Mouse (Mus musculus) hindbrain, embryonic 10.5 days (tissue): ENCODE data around the gene Fam120a. TPM values are rescaled to one million over a fixed set of nuclear protein-coding genes. Genes with fewer than 3 reads are reported as not detected.

Source experiments
- DNase-seq: peaks from one replicate; pipeline ENCODE4 v3.0.0-alpha.2; 2017; ENCODE audit warnings: low spot score
- H3K27ac ChIP-seq: fragments of 300-500 bp; sonication (generic); 2 replicates; pipeline ENCODE4 v1.5.1; 2016; ENCODE audit warnings: mild to moderate bottlenecking, moderate library complexity
- H3K27me3 ChIP-seq: fragments of 300-500 bp; sonication (generic); 2 replicates; pipeline ENCODE4 v1.6.1; 2016; ENCODE audit warnings: mild to moderate bottlenecking; ENCODE audit not compliant: poor library complexity, insufficient read depth, severe bottlenecking
- H3K36me3 ChIP-seq: fragments of 300-500 bp; sonication (generic); 2 replicates; pipeline ENCODE4 v1.6.1; 2016; ENCODE audit warnings: mild to moderate bottlenecking, moderate library complexity
- H3K4me1 ChIP-seq: fragments of 300-500 bp; sonication (generic); replicated peaks from 2 replicates; pipeline ENCODE4 v1.6.1; 2016; ENCODE audit warnings: mild to moderate bottlenecking
- H3K4me3 ChIP-seq: fragments of 300-500 bp; sonication (generic); 2 replicates; pipeline ENCODE4 v1.5.1; 2016; ENCODE audit warnings: mild to moderate bottlenecking, moderate library complexity
- H3K9me3 ChIP-seq: fragments of 300-500 bp; sonication (generic); 2 replicates; pipeline ENCODE4 v1.6.1; 2016; ENCODE audit warnings: mild to moderate bottlenecking, moderate library complexity
- WGBS: fragments of 180-500 bp; shearing (Covaris S2); methylation state at CpG from one replicate; pipeline ENCODE4 v1.1.7; 2016; 5-methylcytosine and 5-hydroxymethylcytosine counted together
- polyA plus RNA-seq: library from polyadenylated mRNA; unstranded; fragments of >200 nt; fragmentation: Nextera tagmentation; extraction: Ambion mirVana; gene quantifications from 2 replicates; pipeline ENCODE4 v1.2.1, GENCODE M21; 2016

Fam120a gene
- polyA plus RNA-seq, 1 experiment from 2014 or later: 11.9 TPM

GRCm38 (mm10) chr13:48872726-48873125 lies 95.1 kb downstream of the Fam120a start:
- Histone ChIP-seq H3K27ac (no peak overlapping the region), H3K9me3 (no peaks in the 10 kb centered on the region), H3K36me3 (peaks cover 29% of the 10 kb centered on the region), H3K4me1 (peaks cover 38% of the 10 kb centered on the region), H3K4me3 (no peak overlapping the region), H3K27me3 (no peaks in the 10 kb centered on the region)
- WGBS: 76% methylated on average over 5 of the region's 5 CpGs
- no peak for DNase-seq

- no peak for DNase-seq
- peaks cover 44% of the 10 kb centered on the region for H3K4me1 ChIP-seq
- H3K9me3 ChIP-seq: no peaks in the 10 kb centered on the region
- peaks cover 28% of the 10 kb centered on the region for H3K36me3 ChIP-seq
- H3K27me3 ChIP-seq: no peaks in the 10 kb centered on the region
- peak overlapping the region; percentile 99 for H3K27ac ChIP-seq
- H3K4me3 ChIP-seq: peak overlapping the region; percentile 97
- WGBS: 64% methylated on average over 7 of the region's 7 CpGs
Observed at GRCm38 (mm10) chr13:48871887-48872606, 95.8 kb downstream of the Fam120a start.

GRCm38 (mm10) chr13:48870771-48871731 lies 96.8 kb downstream of the Fam120a start, which contains the start of gene Phf2:
Gene Phf2 (minus strand): TSS chr13:48871119.
- Histone ChIP-seq H3K27me3 (no peaks in the 10 kb centered on the region), H3K36me3 (peaks cover 18% of the 10 kb centered on the region), H3K4me3 (peak within 1 kb of the TSS; percentile 97), H3K9me3 (no peaks in the 10 kb centered on the region), H3K27ac (peak within 1 kb of the TSS; percentile 99), H3K4me1 (peaks cover 53% of the 10 kb centered on the region)
- 11% methylated on average over 117 of the region's 117 CpGs for WGBS
- DNase-seq: peak; percentile 68

GRCm38 (mm10) chr13:48869950-48870770 lies 97.7 kb downstream of the Fam120a start:
- under 1% methylated on average over 102 of the region's 102 CpGs for WGBS
- Histone ChIP-seq H3K9me3 (no peaks in the 10 kb centered on the region), H3K36me3 (peaks cover 9% of the 10 kb centered on the region; the same call in 1 of the 2 replicates), H3K27me3 (no peaks in the 10 kb centered on the region), H3K4me3 (peak overlapping the region; percentile 97), H3K27ac (peak overlapping the region; percentile 99), H3K4me1 (peaks cover 61% of the 10 kb centered on the region)
- DNase-seq: peak; percentile 58

- no peak for DNase-seq
Observed at GRCm38 (mm10) chr13:48869600-48869949, 98.2 kb downstream of the Fam120a start.

GRCm38 (mm10) chr13:48869088-48869487 lies 98.7 kb downstream of the Fam120a start:
- peaks cover 6% of the 10 kb centered on the region; the same call in 1 of the 2 replicates for H3K36me3 ChIP-seq
- WGBS: 26% methylated on average over 5 of the region's 5 CpGs

More at GRCm38 (mm10) chr13:48869600-48869949, 98.2 kb downstream of the Fam120a start:
- Histone ChIP-seq H3K4me3 (peak overlapping the region; percentile 97), H3K27me3 (no peaks in the 10 kb centered on the region), H3K27ac (peak overlapping the region; percentile 99), H3K4me1 (peaks cover 65% of the 10 kb centered on the region), H3K9me3 (no peaks in the 10 kb centered on the region), H3K36me3 (peaks cover 6% of the 10 kb centered on the region; the same call in 1 of the 2 replicates)
- 13% methylated on average over 5 of the region's 5 CpGs for WGBS

GRCm38 (mm10) chr13:48864673-48865356 lies 103.0 kb downstream of the Fam120a start:
- peaks cover 55% of the 10 kb centered on the region for H3K4me1 ChIP-seq

More at GRCm38 (mm10) chr13:48869088-48869487, 98.7 kb downstream of the Fam120a start:
- Histone ChIP-seq H3K4me3 (peak overlapping the region; percentile 97), H3K4me1 (peaks cover 68% of the 10 kb centered on the region), H3K27ac (peak overlapping the region; percentile 99), H3K9me3 (no peaks in the 10 kb centered on the region), H3K27me3 (no peaks in the 10 kb centered on the region)
- DNase-seq: no peak

GRCm38 (mm10) chr13:48863556-48863955 lies 104.3 kb downstream of the Fam120a start:
- H3K4me3 ChIP-seq: no peak overlapping the region
- no peak for DNase-seq
- WGBS: 83% methylated on average over 9 of the region's 9 CpGs
- H3K27ac ChIP-seq: no peak overlapping the region
- H3K4me1 ChIP-seq: peaks cover 55% of the 10 kb centered on the region
- H3K36me3 ChIP-seq: peaks cover 4% of the 10 kb centered on the region
- no peaks in the 10 kb centered on the region for H3K27me3 ChIP-seq
- no peaks in the 10 kb centered on the region for H3K9me3 ChIP-seq

More at GRCm38 (mm10) chr13:48864673-48865356, 103.0 kb downstream of the Fam120a start:
- 76% methylated on average over 12 of the region's 12 CpGs for WGBS
- no peaks in the 10 kb centered on the region for H3K27me3 ChIP-seq
- no peaks in the 10 kb centered on the region for H3K9me3 ChIP-seq
- no peak overlapping the region for H3K27ac ChIP-seq
- H3K36me3 ChIP-seq: peaks cover 4% of the 10 kb centered on the region
- DNase-seq: no peak
- H3K4me3 ChIP-seq: no peak overlapping the region

GRCm38 (mm10) chr13:48861913-48862312 lies 105.9 kb downstream of the Fam120a start:
- Histone ChIP-seq H3K27me3 (no peaks in the 10 kb centered on the region), H3K9me3 (no peaks in the 10 kb centered on the region), H3K4me3 (no peak overlapping the region), H3K27ac (no peak overlapping the region), H3K36me3 (peaks cover 4% of the 10 kb centered on the region), H3K4me1 (peaks cover 55% of the 10 kb centered on the region)
- DNase-seq: no peak
- WGBS: 78% methylated on average over 1 of the region's 1 CpGs

GRCm38 (mm10) chr13:48858779-48859178 lies 109.0 kb downstream of the Fam120a start:
- Histone ChIP-seq H3K4me1 (peaks cover 58% of the 10 kb centered on the region), H3K27ac (no peak overlapping the region; the same call in 1 of the 2 replicates)

GRCm38 (mm10) chr13:48858054-48858453 lies 109.8 kb downstream of the Fam120a start:
- Histone ChIP-seq H3K9me3 (no peaks in the 10 kb centered on the region), H3K4me1 (peaks cover 66% of the 10 kb centered on the region), H3K4me3 (no peak overlapping the region), H3K27ac (no peak overlapping the region), H3K27me3 (no peaks in the 10 kb centered on the region), H3K36me3 (peaks cover 4% of the 10 kb centered on the region)
- DNase-seq: no peak
- WGBS: 75% methylated on average over 6 of the region's 6 CpGs

More at GRCm38 (mm10) chr13:48858779-48859178, 109.0 kb downstream of the Fam120a start:
- Histone ChIP-seq H3K9me3 (no peaks in the 10 kb centered on the region), H3K36me3 (peaks cover 4% of the 10 kb centered on the region), H3K27me3 (no peaks in the 10 kb centered on the region), H3K4me3 (no peak overlapping the region)
- WGBS: 73% methylated on average over 4 of the region's 4 CpGs
- DNase-seq: no peak
